Mouse (Mus musculus) T-helper 1 cell (primary cell): ENCODE measurements around the gene Pcyt2.

ENCODE experiments used
- in situ Hi-C: fragments of 300-600 bp; cut with MboI, MseI; formaldehyde crosslinking; loops from one replicate; pipeline ENCODE4 v1.15.1; 2025; ENCODE audit warnings: high pct_unique_total_duplicates

The Pcyt2 gene

GRCm38 (mm10) chr11:120581490-120582267 is 36.1 kb downstream of the Pcyt2 start, which contains the start of gene Arhgdia:
Gene Arhgdia (minus strand): TSS chr11:120581624.
- in situ Hi-C loops: no loop called here

GRCm38 (mm10) chr11:120580871-120581331 is 36.8 kb downstream of the Pcyt2 start:
- in situ Hi-C loops: no loop called here

GRCm38 (mm10) chr11:120580190-120580589 is 37.5 kb downstream of the Pcyt2 start:
- in situ Hi-C loops: no loop called here

GRCm38 (mm10) chr11:120579316-120580107 is 38.2 kb downstream of the Pcyt2 start:
- in situ Hi-C loops: no loop called here

- in situ Hi-C loops: no loop called here
Observed at GRCm38 (mm10) chr11:120578694-120579243, 39.0 kb downstream of the Pcyt2 start.

GRCm38 (mm10) chr11:120578024-120578693 is 39.6 kb downstream of the Pcyt2 start:
- in situ Hi-C loops: no loop called here

GRCm38 (mm10) chr11:120577211-120578023 is 40.3 kb downstream of the Pcyt2 start:
- in situ Hi-C loops: no loop called here

- in situ Hi-C loops: no loop called here
Observed at GRCm38 (mm10) chr11:120576365-120576981, 41.3 kb downstream of the Pcyt2 start.

GRCm38 (mm10) chr11:120575940-120576339 is 41.8 kb downstream of the Pcyt2 start:
- in situ Hi-C loops: no loop called here

- in situ Hi-C loops: no loop called here
Observed at GRCm38 (mm10) chr11:120575046-120575445, 42.7 kb downstream of the Pcyt2 start.

- in situ Hi-C loops: no loop called here
Observed at GRCm38 (mm10) chr11:120574278-120574600, 43.5 kb downstream of the Pcyt2 start.

- in situ Hi-C loops: no loop called here
Observed at GRCm38 (mm10) chr11:120573585-120574277, 44.0 kb downstream of the Pcyt2 start.

- in situ Hi-C loops: no loop called here
Observed at GRCm38 (mm10) chr11:120572752-120573584, 44.8 kb downstream of the Pcyt2 start, which contains the start of gene P4hb. Gene P4hb (minus strand): TSS chr11:120573253.

GRCm38 (mm10) chr11:120572417-120572751 is 45.4 kb downstream of the Pcyt2 start:
- in situ Hi-C loops: no loop called here

- in situ Hi-C loops: no loop called here
Observed at GRCm38 (mm10) chr11:120571754-120572416, 45.9 kb downstream of the Pcyt2 start.

GRCm38 (mm10) chr11:120571122-120571521 is 46.6 kb downstream of the Pcyt2 start:
- in situ Hi-C loops: no loop called here

- in situ Hi-C loops: no loop called here
Observed at GRCm38 (mm10) chr11:120568324-120568723, 49.4 kb downstream of the Pcyt2 start.

GRCm38 (mm10) chr11:120565114-120565513 is 52.6 kb downstream of the Pcyt2 start:
- in situ Hi-C loops: no loop called here
